Mouse (Mus musculus) cortical plate, adult 2 months (tissue): ENCODE measurements at regions not wholly inside any gene's neighbourhood (a gene's known extent, or its start where the extent isn't known, plus 50 kb on each side); places are given as distances from the start of the nearest gene placed in this dataset.

ENCODE experiments used
- CTCF ChIP-seq: fragments of 200-500 bp; IDR thresholded peaks from 2 replicates; pipeline ENCODE4 v1.5.1; 2011; ENCODE audit warnings: mild to moderate bottlenecking, control low read depth, low read length; ENCODE audit not compliant: insufficient read depth; ENCODE audit errors: extremely low read depth
- POLR2A ChIP-seq: fragments of 200-500 bp; IDR thresholded peaks from 2 replicates; pipeline ENCODE4 v1.6.1; 2011; ENCODE audit warnings: mild to moderate bottlenecking, low read length, control low read depth; ENCODE audit not compliant: insufficient read depth; ENCODE audit errors: extremely low read depth

- TF ChIP-seq CTCF = no peak
- no peak for TF ChIP-seq POLR2A
Measured at GRCm38 (mm10) chr3:153071123-153071522, 89.1 kb upstream of the St6galnac5 start.
